Mouse (Mus musculus): ENCODE results near the gene Cpped1.

Cpped1 gene

DNA sequence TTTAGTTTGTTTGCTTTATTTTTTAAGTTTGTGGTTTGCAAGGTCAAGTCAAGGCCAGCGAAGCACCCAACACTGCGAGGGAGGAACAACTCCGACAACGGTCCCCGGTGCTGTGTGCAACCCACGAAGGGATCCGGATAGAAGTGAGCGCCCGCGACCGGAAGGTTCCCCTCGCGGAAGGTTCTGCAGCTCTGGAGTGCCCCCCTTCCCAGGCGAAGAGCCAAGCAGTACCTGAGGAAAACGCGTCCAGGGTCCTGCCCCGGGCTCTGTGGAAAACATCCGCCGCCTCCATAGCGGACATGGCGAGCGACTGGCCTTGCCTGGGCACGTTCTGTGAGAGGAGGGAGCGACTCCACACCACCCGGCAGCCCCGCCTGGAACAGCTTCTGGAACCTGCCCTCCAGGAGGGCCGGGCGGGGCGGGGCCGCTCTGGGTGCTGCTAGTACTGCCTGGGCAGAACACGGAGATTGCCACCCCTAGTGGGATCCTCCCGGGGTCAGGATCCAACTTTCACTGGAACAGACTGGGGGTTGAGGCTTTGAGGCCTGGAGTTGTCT, at the start of gene Cpped1:
Cpped1 (minus strand) TSS at position 411 of the 557 bp plus-strand sequence.
- in situ Hi-C loops (cut with MseI, MboI): no loop called here

- in situ Hi-C loops (cut with MseI, MboI): no loop called here
These were observed 31.2 kb upstream of the Cpped1 start for GRCm38 (mm10) chr16:11940477-11940876.

DNA sequence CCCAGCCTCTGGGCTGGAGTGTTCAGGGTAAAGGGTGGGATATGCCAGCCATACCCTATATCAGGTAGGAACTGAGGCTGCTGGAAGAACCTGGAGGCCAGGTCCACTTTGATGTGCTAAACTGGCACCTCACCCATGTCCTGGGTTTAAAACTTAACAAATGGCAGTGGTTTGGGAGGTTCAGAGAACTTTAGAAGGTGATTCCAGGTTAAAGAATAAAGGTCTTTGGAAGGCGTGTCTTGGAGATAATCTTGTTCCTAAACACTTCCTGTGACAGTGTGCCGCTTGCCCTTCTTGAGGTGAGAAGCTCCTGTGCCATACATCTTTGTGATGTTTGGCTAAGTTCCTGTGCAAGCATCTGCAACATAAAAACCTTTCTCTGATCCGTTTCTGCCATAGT, 1.6 kb upstream of the Cpped1 start:
- in situ Hi-C loops (cut with MseI, MboI): no loop called here

- in situ Hi-C loops (cut with MseI, MboI): no loop called here
These were observed 572 bp upstream of the Cpped1 start for GRCm38 (mm10) chr16:11909817-11910216.

- in situ Hi-C loops (cut with MseI, MboI): no loop called here
These were observed 707 bp downstream of the Cpped1 start for GRCm38 (mm10) chr16:11908461-11909014.

DNA sequence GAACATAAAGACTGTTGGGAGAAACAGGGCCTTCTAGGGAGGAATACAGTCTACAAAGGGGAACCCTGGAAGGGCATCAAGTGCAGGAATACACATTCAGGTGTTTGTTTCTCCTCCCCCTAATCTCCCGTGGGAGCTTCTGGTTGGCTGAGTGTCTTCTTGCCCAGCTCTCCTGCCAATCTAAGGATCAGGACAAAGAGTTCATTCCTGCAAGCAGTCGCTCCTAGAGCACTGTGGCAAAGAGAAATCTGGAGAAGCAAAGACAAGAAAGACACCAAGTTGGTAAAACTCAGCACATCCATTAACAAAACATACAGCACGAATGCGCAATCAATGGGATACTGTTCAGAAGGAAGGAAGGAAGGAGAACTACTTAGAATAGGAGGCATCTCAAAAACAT, 1.4 kb downstream of the Cpped1 start:
- in situ Hi-C loops (cut with MseI, MboI): no loop called here

GRCm38 (mm10) chr16:11906906-11907305, 2.3 kb downstream of the Cpped1 start:
- in situ Hi-C loops (cut with MseI, MboI): no loop called here

DNA sequence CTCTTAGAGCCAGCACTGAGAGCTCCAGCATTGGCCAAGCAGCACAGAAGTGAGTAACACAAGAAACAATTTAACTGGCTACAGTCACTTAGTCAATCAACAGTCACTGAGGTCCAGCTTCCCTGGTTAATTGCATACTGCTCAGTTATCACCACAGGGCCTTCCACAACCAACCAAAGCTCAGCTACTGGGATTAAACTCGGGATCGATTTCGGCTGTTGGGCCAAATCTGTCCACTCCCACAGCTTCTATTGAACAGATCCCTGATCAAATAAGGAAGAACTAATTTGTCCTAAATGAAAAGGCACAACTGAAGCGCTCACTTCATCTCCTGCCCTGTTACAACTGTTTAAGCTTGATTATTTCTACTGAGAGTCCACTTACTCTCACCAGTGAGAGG, 4.0 kb downstream of the Cpped1 start:
- in situ Hi-C loops (cut with MseI, MboI): no loop called here

GRCm38 (mm10) chr16:11902007-11902406, 7.2 kb downstream of the Cpped1 start:
- in situ Hi-C loops (cut with MseI, MboI): no loop called here

- in situ Hi-C loops (cut with MseI, MboI): no loop called here
These were observed 8.9 kb downstream of the Cpped1 start for GRCm38 (mm10) chr16:11900341-11900740.

GRCm38 (mm10) chr16:11896411-11896810, 12.8 kb downstream of the Cpped1 start:
- in situ Hi-C loops (cut with MseI, MboI): no loop called here

DNA sequence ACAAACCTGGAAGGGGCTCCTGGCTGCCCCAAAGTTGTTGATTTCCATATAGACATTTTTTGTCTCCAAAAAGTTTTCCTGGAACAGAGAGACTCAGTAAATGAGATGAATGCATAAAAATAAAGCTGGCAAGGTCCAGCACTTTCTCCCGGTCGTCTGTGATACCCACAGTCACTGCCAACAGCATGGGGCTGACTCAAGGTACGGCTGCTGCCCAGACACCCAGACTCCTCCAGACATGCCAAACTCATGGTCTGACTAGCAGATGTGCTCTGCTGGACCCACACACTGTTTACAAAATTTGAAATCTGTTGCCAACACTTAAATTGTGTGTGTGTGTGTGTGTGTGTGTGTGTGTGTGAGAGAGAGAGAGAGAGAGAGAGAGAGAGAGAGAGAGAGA, 14.4 kb downstream of the Cpped1 start:
- in situ Hi-C loops (cut with MseI, MboI): no loop called here

DNA sequence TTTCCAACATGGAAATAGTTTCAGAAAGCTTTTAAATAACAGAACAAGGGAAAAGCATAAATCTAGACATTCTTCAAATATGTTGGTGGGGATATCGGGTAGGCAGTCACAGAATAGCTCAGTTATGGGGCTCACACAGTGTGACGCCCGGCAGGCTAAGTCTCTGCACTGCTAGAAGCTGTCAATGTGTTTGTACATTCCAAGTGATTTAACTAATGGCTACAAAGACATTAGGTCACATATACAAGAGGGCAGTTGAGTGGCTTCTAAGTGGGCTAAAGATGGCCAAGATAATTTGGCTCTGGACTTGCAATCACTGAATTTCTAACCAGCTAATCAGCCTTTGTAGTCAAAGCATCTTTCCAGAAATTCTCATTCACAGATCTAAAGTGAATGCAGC, 19.1 kb downstream of the Cpped1 start:
- in situ Hi-C loops (cut with MseI, MboI): no loop called here

DNA sequence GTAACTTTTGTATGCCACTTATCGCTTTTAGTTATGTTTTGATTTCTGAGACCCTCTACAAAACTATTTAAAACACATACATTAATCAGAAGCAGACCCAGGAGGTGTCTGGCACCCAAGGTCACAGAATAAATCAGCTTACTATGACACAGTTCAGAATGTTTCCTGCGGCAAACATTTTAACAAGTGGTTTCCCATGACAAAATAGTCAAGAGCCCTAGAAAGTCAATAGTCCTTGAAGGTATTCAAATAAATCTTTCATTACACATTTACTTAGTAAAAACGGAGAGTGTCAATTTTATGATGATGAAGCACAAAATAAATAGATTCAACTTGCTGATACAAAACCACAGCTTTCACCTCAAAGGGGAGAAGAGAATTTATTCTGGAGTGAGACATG, 19.5 kb downstream of the Cpped1 start:
- in situ Hi-C loops (cut with MseI, MboI): no loop called here

GRCm38 (mm10) chr16:11881795-11882194, 27.4 kb downstream of the Cpped1 start:
- in situ Hi-C loops (cut with MseI, MboI): no loop called here

- in situ Hi-C loops (cut with MseI, MboI): no loop called here
These were observed 28.8 kb downstream of the Cpped1 start for GRCm38 (mm10) chr16:11880461-11880860.

- in situ Hi-C loops (cut with MseI, MboI): no loop called here
These were observed 30.0 kb downstream of the Cpped1 start for GRCm38 (mm10) chr16:11879196-11879595.

GRCm38 (mm10) chr16:11875227-11875626, 34.0 kb downstream of the Cpped1 start:
- in situ Hi-C loops (cut with MseI, MboI): no loop called here

DNA sequence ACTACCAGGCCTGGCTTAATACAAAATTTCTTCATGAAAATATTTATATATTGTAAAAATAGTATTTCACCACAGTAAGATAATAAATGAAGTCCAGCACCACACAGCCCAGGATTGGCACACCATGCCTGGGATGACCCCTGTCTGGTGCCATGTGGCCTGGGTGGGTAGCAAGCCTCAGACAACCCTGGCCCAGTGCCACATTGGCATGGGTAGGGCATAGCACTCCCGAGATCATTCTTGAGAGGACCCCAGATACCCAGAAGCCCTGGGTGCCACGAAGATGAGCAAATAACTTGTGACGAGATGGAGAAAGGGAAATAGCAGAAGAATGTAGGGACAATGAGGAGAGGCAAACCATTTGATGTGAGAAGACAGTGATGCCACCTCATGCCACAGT, 36.0 kb downstream of the Cpped1 start:
- in situ Hi-C loops (cut with MseI, MboI): no loop called here

GRCm38 (mm10) chr16:11868486-11868885, 40.8 kb downstream of the Cpped1 start:
- in situ Hi-C loops (cut with MseI, MboI): no loop called here

- in situ Hi-C loops (cut with MseI, MboI): no loop called here
These were observed 56.3 kb downstream of the Cpped1 start for GRCm38 (mm10) chr16:11852716-11853605.

- in situ Hi-C loops (cut with MseI, MboI): no loop called here
These were observed 60.1 kb downstream of the Cpped1 start for GRCm38 (mm10) chr16:11848990-11849658.
